Mouse (Mus musculus): ENCODE measurements around the gene Tbc1d10c.
A peak's percentile ranks its signal among the peaks of the same experiment; 100 is the strongest.

The Tbc1d10c gene

DNA sequence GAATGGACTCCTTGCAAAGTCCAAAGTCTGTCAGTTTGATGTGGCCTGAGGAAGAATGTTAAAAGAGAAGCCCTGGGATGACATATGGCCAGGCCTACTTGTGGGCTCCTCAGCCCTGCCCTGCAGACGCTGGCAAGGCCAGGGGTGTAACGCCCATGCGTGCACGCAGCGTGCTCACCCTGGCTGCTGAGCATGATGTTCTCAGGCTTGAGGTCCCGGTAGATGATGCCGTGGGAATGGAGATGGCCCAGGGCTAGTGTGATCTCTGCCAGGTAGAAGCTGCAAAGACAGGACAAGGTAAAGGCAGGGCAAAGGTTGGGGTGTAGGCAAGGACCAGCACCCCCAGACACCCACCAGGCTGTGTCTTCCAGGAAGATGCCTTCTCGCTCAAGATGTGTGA lies 32.0 kb downstream of the Tbc1d10c start:
- DNase-seq (ENCODE audit: low spot score in 2 of 2), result no peak

DNA sequence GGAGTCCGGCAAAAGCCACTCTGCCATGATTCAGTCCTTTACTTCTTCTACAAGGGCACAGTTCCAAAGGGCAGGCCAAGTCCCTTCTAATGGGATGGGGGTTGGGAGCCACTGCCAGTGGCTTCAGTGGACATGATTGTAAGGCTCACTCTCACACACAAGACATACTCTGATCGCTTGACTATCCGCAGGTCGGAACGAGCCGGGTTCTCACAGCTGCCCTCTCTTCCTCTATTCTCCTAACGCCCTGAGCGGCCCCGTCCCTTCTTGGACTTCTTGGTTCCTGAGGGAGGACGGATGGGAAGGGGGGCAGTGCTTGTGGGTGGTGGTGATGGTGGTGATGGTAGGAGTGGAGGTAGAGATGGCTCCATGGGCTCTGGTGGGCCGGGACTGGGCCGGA lies 34.3 kb downstream of the Tbc1d10c start:
- no peak for DNase-seq (ENCODE audit: low spot score in 2 of 2)

DNA sequence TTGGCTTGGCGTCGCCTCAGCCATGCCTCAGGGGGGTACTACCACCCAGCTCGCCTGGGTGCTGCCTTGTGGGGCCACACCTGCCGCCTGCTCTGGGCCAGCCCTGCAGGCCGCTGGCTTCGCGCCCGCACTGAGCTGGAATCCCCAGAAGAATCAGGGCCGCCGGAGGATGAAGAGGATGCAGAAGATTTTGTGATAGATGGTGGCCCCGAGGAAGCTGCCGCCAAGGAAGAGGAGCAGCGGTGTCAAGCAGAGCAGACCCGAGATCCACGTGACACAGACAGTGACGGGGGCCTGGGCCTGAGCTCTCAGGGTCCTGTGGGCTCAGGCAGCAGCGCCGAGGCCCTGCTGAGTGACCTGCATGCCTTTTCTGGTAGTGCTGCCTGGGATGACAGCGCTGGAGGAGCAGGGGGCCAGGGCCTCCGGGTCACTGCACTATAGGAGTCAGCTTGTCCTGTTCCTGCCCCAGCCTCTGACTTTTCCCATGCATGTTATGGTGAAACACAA lies 35.0 kb downstream of the Tbc1d10c start:
- DNase-seq (ENCODE audit: low spot score in 2 of 2), result no peak

DNA sequence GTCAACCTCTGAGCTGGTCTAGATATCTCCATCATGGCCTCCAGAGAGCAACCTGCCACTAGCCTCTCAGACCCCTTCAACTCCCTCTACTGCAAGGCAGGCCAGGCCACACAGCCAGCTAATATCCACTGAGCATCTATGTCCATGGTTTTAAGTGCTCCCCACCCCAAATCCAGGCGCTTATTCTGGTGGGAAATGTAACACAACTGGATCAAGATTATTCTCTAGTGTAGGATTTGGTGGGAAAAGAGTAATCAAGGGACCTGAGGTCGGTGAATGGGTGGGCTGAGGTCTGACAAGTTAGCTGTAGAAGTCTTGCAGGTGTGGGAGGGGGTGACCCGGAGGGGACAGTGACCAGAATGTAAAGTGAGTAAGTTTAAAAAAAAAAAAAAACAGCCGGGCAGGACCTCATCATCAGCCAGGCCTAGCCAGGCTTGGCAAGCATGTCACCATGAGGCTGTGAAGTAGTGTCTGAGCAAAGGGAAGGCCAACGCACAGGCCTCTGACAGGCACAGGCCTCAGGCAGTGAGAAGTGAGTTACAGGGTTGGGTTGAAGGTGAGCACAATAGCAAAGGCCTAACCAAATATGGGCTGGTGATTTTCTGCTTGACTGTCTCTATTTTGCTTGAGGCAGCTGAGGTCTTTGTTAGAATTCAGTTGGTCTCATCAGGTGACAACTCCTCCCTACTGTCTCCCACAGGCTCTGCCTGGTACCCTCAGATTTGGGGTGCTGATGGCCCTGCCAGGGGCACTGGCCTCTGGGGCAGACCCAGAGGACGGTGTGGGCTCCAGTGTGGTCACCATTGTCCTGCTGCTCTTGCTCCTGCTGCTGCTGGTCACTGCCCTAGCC lies 35.6 kb downstream of the Tbc1d10c start:
- no peak for DNase-seq (ENCODE audit: low spot score in 2 of 2)

DNA sequence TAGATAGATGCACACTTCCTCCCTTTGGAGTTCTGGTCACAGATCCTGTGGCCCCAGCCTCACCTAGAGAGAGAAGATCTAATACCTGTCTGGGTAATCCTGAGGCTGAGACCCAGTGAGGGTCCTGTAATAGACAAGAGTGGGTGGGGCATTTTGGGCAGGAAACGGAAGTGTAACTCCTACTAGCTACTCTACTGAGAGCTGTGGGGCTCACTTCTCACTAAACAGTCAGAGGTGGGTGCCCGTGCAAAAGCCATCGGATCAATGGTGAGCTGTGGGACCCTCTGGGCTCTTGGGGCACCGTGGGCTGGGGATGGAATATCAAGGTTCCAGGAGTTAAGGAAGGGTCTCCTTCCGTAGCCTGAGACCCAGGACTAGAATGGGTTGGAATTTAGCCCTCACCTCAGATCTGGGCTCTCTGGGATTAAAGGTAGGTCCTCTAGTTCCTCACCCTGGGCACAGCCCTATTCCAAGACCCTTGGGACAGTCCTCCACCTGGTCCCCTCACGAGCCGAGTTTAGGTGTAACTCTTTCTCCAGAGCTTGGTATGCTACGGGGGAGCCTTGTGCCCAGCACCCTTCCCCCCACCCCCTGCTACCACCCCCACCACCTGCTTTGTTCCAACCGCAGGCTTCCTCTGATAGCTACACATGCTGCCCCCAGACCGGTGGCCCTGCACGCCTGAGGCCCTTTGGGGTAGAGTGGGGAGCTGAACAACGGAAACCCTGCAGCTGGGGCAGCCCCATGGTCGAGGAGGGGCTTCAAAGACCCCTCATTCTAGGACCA lies 36.5 kb downstream of the Tbc1d10c start:
- DNase-seq (ENCODE audit: low spot score in 2 of 2), result no peak

DNA sequence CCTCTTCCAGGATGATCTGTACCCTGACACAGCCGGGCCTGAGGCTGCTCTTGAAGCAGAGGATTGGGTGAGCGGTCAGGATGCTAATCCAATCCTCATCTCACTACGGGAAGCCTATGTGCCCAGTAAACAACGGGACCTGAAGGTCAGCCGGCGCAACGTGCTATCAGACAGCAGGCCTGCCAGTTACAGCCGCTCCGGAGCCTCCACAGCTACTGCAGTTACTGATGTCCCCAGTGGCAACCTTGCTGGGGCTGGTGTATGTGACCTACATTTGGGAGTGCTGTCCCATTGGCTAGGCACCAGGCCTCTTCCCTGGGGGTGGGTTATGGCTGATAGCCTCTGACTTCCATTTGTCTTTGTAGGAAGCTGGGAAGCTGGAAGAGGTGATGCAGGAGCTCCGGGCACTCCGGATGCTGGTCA lies 37.8 kb downstream of the Tbc1d10c start, which contains the start of gene Ptprcap:
Ptprcap (plus strand) TSS at position 373 of the 423 bp plus-strand sequence.
- DNase-seq (ENCODE audit: low spot score in 2 of 2), result no peak

DNA sequence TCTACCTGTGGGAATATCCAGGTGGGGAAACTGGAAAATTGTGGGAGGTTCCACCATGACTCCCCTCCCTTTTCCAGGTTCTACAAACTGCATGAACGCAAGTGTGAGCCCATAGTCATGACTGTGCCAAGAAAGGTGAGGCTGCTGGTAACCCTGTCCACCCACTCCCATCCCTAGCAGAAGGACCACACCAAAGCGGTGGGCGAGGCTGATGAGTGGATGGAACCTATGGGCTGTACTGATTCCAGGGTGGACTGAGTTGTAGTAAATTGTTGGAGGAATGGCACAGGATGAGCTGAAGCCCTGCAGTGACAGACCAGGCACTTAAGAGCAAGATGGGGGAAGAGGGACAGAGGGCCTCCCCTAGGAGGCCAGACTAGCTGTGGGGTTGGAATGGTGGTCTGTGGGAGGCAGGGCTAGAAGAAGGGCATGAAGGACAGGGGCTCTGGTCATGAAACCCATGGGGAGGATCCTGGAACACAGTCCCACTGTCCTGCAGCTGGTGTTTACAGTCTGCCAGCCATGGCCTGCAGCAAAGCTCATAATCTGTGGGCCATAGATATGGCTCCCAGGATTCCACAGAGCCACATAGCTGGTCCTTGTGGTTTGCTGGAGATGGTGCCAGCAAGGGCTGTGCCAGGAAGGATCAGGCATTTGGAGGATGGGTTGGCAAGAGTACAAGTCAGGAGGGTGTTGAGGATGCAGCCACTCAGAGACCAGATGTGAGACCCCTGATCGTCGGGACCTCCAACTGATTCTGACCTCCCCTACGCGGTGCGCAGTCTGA lies 38.4 kb downstream of the Tbc1d10c start:
- no peak for DNase-seq (ENCODE audit: low spot score in 2 of 2)

GRCm38 (mm10) chr19:4151898-4152297 lies 39.2 kb downstream of the Tbc1d10c start:
- no peak for DNase-seq (ENCODE audit: low spot score in 2 of 2)

- no peak for DNase-seq (ENCODE audit: low spot score in 2 of 2)
Observed at GRCm38 (mm10) chr19:4151488-4151860, 39.6 kb downstream of the Tbc1d10c start.

- no peak for DNase-seq (ENCODE audit: low spot score in 2 of 2)
Observed at GRCm38 (mm10) chr19:4150567-4151487, 40.3 kb downstream of the Tbc1d10c start.

GRCm38 (mm10) chr19:4149764-4150461 lies 41.2 kb downstream of the Tbc1d10c start:
- no peak for DNase-seq (ENCODE audit: low spot score in 2 of 2)

- DNase-seq (ENCODE audit: low spot score in 2 of 2), result no peak
Observed at GRCm38 (mm10) chr19:4149283-4149682, 41.8 kb downstream of the Tbc1d10c start.

DNA sequence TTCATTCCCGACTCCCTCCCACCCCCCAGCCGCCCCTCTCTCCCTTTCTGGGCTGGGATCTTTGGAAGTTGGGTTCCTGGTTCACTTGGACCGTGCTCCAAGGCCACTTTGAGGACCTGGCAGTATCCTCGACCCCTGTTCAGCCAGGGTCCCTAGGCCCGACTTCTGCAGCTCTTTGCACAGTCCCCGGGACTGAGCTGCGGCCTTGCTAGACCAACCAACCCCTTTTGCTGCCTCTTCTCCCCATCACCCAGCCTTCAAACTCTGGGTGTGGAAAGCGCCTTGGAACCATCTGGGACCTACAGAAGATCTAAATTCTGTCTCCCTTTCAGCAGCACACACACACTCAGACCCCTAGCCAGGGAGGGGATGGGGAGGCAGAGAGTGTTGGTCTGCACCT lies 42.3 kb downstream of the Tbc1d10c start:
- DNase-seq (ENCODE audit: low spot score in 2 of 2), result no peak

GRCm38 (mm10) chr19:4148491-4148806 lies 42.6 kb downstream of the Tbc1d10c start, which contains the start of gene Coro1b:
Coro1b (plus strand) TSS chr19:4148619.
- peak; percentile 97 to 98 for DNase-seq (ENCODE audit: low spot score in 2 of 2)

- no peak for DNase-seq (ENCODE audit: low spot score in 2 of 2)
Observed at GRCm38 (mm10) chr19:4147782-4148490, 43.1 kb downstream of the Tbc1d10c start.

DNA sequence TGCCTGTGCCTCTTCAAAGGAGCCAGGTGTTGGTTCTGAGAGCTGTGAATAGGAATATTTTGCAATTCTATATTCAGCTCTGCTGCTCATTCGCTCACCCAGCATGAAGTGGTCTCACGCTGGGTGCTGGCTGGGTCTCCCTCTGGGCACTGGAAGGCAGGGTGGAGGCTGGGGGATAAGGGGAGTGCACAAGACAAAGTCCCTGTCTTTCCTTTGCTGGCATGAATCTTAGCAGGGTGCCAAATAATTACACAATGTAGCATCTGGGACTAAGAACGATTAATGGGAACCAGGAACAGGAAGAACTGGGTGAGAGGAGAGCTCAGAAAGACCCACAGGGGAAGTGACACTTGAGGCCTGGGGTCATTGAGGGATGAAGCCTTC lies 44.1 kb downstream of the Tbc1d10c start:
- no peak for DNase-seq (ENCODE audit: low spot score in 2 of 2)

DNA sequence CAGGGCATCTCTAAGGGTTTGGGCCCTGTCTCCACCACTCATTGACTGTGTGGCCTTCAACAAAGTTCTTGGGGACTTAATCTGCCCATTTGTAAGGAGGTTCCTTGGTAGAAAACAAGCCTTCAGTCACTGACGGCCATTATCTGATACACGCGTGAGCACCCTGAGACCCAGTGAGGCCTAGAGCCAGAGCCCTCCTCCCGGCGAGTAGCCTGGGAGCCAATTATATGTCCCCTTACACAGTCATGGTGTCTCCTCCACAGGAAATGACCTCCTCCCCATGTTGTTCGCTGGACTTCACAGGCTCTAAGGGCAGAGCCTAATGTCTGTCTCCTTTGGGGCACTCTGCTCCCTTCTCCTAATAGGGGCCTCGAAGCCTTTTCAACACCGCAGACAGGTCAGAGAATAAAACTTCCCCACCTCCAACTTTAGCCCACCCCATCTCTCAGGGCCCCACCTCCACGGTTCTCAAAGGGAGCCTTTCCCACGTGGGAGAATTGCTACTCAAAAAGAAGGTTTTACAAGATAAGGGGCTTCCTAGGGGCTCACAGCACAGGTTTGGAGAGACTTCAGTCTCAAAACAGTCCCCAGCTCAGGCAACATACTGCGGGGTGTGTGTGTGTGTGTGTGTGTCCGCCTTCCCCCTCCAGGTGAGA lies 44.6 kb downstream of the Tbc1d10c start:
- DNase-seq (ENCODE audit: low spot score in 2 of 2), result no peak

- no peak for DNase-seq (ENCODE audit: low spot score in 2 of 2)
Observed at GRCm38 (mm10) chr19:4145936-4146335, 45.1 kb downstream of the Tbc1d10c start.
